Mouse (Mus musculus) brown adipose tissue, adult 24 weeks (tissue): ENCODE measurements around the gene Zscan21. TPM values are rescaled to one million over a fixed set of nuclear protein-coding genes. Genes with fewer than 3 reads are reported as not detected.
"Not testable (repeated sequence)": the region's sequence is repeated elsewhere in the genome, so short reads cannot be mapped to it uniquely, and the experiment has no call there.

Source experiments
- H3K27ac ChIP-seq: fragments of 200-500 bp; replicated peaks from 2 replicates; pipeline ENCODE4 v1.5.1; 2012; ENCODE audit warnings: low read depth, mild to moderate bottlenecking, low read length
- H3K4me1 ChIP-seq: fragments of 200-500 bp; 2 replicates; pipeline ENCODE4 v1.6.1; 2012; ENCODE audit warnings: low read length, mixed read lengths; ENCODE audit not compliant: control insufficient read depth, insufficient read depth, insufficient read length
- H3K4me3 ChIP-seq: fragments of 200-500 bp; 2 replicates; pipeline ENCODE4 v1.5.1; 2012; ENCODE audit warnings: low read depth, mild to moderate bottlenecking, low read length, moderate library complexity; ENCODE audit not compliant: insufficient read depth
- polyA plus RNA-seq: library from polyadenylated mRNA; stranded (reverse); fragments of >200 nt; gene quantifications from 2 replicates; pipeline ENCODE4 v1.2.4, GENCODE M21; 2012; ENCODE audit not compliant: missing spikeins, insufficient read depth, insufficient read length

Gene Zscan21
- polyA plus RNA-seq, 1 experiment: 7.5 TPM

DNA sequence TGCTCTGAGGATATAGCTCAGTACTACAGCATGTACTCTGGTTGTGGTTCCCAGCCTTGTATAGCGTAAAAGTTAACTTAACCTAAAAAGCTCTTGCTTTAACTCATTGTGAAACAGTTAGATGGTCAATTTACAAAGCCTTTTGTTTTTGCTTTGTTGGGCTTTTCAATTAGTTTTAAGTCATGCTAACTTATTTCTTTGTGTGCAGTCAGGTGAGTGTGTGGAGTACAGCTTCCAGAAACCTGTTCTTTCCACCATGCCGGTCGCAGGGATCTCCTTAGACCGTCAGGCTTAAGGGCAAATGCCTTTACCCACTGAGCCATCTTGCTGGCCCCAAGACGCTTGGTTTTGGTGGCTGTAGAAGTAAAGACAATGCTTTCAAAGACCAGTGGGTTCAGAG, 26.0 kb upstream of the Zscan21 start:
- H3K4me3 ChIP-seq: no peak overlapping the region
- H3K27ac ChIP-seq: no peak overlapping the region
- peaks cover 2% of the 10 kb centered on the region; the same call in 1 of the 2 replicates for H3K4me1 ChIP-seq

DNA sequence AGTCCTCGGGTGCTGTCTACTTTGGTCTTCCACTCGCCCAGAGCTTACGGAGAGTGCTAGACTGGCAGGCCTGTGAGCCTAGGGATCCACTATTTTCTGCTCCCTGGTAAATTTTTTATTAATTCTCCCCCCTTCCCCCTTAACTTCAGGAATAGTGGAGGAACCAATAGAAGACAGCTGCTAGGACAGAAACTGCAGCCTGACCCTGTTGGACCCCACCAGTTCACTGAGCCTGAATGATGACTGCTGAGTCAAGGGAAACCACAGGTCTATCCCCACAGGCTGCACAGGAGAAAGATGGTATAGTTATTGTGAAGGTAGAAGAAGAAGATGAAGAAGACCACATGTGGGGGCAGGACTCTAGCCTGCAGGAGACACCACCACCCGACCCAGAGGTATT, 23.9 kb upstream of the Zscan21 start:
- Histone ChIP-seq H3K4me1 (no peaks in the 10 kb centered on the region), H3K27ac (no peak overlapping the region), H3K4me3 (no peak overlapping the region)

DNA sequence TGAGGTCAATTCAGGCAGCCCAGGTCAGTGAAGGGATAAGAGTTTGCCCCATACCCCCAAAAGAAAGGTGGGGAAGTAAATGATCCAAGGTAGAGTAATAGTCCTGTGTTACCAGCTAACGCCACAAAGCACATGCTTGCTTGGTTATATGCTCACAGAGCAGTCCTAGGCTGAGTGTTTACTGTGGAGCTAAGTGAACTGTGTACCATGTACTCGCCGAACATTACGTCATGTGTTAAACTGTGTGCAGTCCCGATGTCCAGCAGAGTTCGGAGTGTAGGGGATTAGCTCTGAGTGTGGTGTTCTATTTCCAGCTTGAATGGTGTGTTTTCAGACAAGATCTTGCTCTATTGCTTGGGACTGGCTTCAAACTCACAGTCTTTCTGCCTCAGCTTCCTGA, 22.2 kb upstream of the Zscan21 start:
- H3K27ac ChIP-seq: no peak overlapping the region

DNA sequence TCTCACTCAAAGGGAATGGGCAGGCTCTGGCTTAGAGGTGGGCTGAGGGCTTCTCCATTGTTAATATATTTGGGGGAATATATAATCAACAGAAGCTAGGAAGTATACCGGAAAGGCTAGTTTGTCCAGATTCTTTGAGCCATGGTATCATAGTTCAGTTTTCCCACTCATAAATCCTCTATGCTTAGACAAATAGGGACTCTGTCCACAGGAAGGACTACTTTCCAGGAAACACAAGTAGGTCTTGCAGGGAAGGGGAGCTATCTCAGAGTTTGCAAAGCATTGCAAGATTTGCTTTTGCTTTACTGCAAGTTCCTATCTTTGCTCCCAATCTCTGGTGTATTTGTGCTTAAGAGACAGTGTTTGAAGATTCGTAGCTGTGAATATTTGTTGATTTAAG, 11.7 kb upstream of the Zscan21 start:
- H3K27ac ChIP-seq: no peak overlapping the region
- H3K4me1 ChIP-seq: no peaks in the 10 kb centered on the region
- H3K4me3 ChIP-seq: no peak overlapping the region

More for the DNA sequence above, 22.2 kb upstream of the Zscan21 start:
- Histone ChIP-seq H3K4me1 (no peaks in the 10 kb centered on the region), H3K4me3 (no peak overlapping the region)

DNA sequence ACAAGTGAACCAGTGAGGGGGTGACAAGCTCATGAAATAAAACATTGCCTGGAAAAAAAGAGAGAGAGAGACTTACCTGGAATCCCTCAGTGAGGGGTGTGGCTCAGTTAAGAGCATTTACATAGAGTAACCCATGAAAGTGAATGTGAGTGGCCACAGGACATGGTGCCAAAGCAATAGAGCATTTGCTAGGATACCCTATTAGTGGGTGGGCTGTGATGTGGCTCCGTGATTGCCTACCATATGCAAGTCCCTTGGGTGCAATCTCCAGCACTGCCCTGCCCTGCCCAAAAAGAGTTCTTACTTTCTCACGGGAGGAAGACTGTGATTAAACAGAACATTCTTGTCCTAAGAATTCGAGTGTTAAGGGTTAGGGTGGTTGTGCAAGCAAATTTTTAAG, 9.6 kb upstream of the Zscan21 start:
- H3K27ac ChIP-seq: no peak overlapping the region
- H3K4me1 ChIP-seq: no peaks in the 10 kb centered on the region
- no peak overlapping the region for H3K4me3 ChIP-seq

DNA sequence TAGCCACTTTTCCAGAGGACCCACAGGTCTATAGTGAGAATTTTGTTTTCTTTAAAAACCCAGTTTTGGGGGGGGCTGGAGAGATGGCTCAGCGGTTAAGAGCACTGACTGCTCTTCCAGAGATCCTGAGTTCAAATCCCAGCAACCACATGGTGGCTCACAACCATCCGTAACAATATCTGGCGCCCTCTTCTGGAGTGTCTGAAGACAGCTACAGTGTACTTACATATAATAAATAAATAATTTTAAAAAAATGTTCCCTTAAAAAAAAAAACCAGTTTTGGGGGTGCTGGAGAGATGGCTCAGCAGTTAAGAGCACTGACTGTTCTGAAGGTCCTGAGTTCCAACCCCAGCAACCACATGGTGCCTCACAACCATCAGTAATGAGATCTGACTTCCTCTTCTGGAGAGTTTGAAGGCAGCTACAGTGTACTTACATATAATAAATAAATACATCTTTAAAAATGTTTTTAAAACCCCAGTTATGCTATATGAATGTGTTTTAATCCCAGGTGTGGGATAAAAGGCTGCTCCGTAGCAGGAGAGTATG, 6.8 kb upstream of the Zscan21 start:
- not testable (repeated sequence) for H3K4me1 ChIP-seq, H3K4me3 ChIP-seq, H3K27ac ChIP-seq

DNA sequence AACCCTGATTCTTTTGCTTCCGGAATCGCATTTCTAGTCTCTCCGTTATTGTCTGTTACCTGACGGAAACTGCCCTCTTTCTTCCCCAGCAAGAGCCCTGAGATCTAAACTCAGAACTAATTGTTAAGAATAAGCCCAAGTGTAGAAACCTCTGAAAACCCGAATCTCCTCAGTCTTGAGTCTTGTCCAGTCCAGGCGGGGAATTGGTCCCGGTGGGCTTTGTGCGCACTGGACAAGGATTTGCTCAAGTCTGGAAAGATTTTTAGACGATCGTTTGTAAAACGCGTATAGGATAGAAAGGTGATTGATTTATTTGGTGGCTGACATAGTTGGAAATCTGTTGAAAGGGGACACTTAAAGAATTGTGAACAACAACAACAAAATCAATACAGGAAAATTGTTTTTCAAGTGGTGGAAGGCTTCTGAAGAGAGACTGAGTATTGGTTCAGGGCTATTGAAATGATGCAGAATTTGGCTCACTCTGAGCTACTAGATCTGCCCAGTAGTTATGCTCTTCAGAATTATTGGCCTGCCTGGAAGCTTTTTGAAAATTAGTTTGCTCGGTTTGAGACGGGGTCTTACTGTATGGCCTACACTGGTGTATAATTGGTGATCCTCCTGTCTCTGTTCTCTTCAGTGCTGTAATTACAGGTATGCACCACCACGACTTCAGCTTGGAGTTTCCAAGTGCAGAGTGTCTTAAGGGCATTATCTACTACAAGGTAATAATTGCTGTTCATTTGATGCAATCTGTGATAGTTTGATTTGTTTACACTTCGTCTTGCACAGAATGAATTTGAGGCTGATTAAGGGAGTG, 704 bp downstream of the Zscan21 start:
- Histone ChIP-seq H3K4me3 (peak overlapping the region; percentile 97), H3K4me1 (0 out of 2 replicates have a peak, but pooled peaks cover 5% of the 10 kb centered on the region), H3K27ac (peak overlapping the region; percentile 99)

DNA sequence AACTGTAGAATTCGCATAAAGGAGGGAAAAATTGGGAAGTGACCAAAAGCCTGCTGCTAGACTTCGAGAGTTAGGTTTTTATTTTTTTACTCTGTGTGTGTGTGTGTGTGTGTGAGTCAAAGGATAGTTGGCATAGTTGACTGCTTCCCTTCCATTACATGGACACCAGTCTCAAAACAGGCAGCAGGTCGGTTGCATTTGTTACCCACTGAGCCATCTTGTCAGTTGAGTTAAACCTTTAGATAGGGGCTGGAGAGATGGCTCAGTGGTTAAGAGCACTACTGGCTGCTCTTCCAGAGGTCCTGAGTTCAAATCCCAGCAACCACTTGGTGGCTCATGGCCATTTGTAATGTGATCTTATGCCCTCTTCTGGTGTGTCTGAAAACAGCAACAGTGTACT, 1.3 kb downstream of the Zscan21 start:
- peak overlapping the region; percentile 97; the same call in 1 of the 2 replicates for H3K4me3 ChIP-seq

DNA sequence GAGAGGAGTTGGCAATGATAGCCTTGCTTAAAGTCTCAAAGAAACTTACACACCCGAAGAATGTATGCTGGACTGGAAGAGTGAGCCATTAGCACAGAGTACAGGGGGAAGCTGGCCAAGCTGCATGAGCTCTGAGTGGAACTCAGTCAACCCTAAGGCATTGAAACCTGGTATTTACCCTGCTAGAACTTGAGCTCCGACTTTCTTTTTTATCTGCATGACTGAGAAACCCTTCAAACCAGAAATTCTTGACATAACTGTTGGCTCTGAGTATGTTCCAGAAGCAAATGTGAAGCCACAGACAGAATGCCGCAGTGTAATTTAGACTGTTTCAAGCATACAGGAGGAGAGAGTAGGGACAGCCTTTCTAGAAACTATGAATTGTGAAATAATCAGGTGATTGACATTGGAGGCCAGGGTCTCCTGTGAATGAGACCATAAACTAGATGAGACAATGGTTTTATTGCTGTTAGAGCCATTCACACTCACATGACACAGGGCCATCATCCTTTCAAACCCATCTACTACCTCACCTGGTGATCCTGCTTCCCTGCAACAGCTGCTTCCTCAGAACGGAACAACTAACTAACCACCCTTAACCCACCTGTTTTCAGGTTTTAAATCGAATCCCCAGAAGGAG, 15.8 kb downstream of the Zscan21 start:
- no peak overlapping the region for H3K4me3 ChIP-seq
- H3K4me1 ChIP-seq: no peaks in the 10 kb centered on the region
- no peak overlapping the region for H3K27ac ChIP-seq

More for the DNA sequence above, 1.3 kb downstream of the Zscan21 start:
- H3K27ac ChIP-seq: no peak overlapping the region
- 0 out of 2 replicates have a peak, but pooled peaks cover 5% of the 10 kb centered on the region for H3K4me1 ChIP-seq

DNA sequence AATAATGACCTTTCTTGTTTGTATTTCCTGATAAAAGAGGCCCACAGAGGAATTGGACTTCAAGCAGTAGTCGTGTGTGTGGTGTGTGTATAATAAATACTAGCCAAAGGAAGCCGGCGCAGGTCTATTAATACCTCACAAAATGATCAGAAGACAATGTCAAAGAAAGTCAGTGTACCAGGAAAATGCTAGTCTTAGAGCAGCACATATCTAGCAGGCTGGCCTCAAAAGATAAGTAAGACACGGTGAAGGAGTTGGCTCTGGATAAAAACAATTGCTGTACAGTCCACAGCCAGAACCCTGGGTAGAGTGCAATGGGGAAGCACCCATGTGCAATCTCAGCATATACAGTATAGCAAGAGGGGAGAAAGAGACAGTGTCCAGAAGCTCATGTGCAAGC, 20.6 kb downstream of the Zscan21 start:
- Histone ChIP-seq H3K27ac (no peak overlapping the region), H3K4me1 (no peaks in the 10 kb centered on the region), H3K4me3 (no peak overlapping the region)

DNA sequence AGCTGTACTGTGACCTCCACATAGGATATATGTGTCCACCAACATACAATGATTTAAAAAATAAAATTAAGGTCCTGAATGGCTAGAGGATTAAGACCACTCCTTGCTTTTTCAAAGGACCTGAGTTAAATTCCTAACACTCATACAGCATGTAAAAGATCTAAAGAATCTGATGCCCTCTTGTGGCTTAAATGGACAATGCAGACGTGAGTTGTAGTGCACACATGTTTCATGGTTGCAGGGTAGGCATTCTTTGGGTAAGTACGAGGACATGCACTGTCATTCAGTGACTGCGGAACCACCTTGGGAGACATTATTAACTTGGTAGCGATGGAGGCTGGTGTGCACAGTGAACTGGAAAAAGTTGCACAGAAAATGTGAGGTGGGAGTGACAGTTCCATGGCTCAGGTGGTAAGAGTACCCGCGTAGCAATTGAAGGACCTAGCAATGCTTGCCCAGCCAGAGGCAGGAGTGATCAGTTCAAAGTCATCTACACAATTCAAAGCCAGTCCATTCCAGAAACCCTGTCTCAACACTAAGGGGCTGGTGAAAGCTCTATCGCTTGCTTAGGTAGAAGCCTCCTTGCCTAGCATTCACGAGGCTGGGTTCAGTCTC, 21.3 kb downstream of the Zscan21 start:
- H3K27ac ChIP-seq: no peak overlapping the region
- H3K4me1 ChIP-seq: no peaks in the 10 kb centered on the region
- H3K4me3 ChIP-seq: no peak overlapping the region

DNA sequence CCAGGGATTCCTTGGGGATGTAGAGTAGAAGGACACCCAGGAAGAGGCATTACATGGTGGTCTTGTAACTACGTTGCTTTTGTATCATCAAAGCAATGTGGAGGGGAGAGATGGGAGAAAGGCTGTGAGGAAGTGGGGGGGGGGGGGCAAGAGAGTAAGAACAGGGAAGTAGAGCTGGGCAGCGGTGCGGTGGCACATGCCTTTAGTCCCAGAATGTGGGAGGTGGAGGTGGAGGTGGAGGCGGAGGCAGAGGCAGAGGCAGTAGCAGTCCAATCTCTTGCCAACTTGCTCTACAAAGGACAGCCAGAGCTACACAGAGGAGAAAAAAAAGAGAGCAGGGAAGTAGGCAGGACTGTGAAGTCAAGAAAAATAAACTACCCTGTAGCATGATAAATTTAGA, 21.9 kb downstream of the Zscan21 start:
- H3K27ac ChIP-seq: no peak overlapping the region
- H3K4me1 ChIP-seq: no peaks in the 10 kb centered on the region
- H3K4me3 ChIP-seq: no peak overlapping the region

DNA sequence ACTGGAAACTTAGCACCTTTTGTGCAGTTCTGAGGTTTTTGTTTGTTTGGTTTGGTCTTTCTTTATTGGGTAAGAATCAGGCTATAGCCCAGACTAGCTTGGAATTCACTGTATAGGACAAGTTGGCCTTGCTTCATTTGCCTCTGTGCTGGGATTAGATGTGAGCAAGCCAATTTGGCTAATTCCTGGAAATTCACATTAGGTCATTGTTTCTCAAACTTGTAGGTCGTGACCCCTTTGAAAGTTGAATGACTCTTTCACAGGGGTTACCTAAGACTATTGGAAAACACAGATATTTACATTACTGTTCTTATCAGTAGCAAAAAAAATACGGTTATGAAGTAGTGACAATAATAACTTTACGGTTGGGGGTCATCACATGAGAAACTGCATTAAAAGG, 37.7 kb downstream of the Zscan21 start:
- H3K27ac ChIP-seq: no peak overlapping the region
- no peak overlapping the region for H3K4me3 ChIP-seq
- H3K4me1 ChIP-seq: no peaks in the 10 kb centered on the region

DNA sequence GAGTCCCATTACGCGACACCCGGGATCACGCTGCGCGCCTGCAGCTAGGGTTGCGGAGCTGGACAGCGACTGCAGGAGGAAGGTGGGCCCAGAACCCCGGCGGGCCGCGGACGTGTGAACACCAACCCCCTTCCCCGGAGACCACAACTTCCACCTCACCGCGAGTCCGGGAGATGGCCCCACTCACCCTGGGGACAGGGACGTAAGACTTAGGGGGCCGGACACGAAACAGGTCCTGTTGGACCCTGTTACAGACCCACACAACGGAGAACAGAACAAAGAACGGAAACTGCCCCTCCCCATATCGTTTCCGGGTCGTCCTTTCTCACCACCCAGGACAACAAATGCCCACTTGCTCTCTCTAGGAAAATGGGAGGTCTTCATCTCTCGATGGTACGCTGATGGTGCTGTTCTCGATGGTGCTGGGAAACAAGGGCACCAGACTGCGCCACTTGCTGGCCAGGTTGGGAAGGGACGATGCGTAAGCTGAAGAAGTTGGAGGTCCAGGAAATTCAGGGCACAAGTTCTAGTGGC, 38.8 kb downstream of the Zscan21 start, which contains the start of gene Zfp113:
Gene Zfp113 (minus strand): TSS at position 302 of the 534 bp plus-strand sequence.
- H3K27ac ChIP-seq: peak within 1 kb of the TSS; percentile 92
- peak within 1 kb of the TSS; percentile 97 for H3K4me3 ChIP-seq
- H3K4me1 ChIP-seq: no peaks in the 10 kb centered on the region

DNA sequence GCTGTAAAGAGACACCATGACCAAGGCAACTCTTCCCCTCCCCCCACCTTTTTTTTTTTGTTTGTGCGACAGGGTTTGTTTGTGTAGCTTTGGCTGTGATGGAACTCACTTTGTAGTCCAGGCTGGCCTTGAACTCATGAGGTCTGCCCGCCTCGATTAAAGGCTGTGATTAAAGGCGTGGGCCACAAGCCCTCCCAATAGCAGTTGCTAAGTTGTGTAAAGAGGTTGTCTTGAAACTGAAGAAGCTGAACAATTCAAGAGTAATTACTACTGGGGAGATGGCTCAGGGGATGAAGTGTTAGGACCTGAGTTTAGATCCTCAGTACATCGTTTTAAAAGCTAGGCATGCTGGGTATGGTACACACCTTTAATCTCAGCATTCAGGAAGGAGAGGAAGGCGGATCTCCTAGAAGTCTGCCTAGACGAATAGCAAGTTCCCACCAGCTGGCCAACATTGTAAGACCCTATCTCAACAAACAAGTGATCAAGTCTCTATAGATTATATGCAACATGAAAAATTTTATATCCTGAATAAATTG, 43.6 kb downstream of the Zscan21 start:
- Histone ChIP-seq H3K27ac (no peak overlapping the region), H3K4me3 (no peak overlapping the region), H3K4me1 (peaks cover 2% of the 10 kb centered on the region; the same call in 1 of the 2 replicates)
